Mouse (Mus musculus) urinary bladder, adult 2 months (tissue): ENCODE results near the gene Gm10310. TPM values are rescaled to one million over a fixed set of nuclear protein-coding genes. Genes with fewer than 3 reads are reported as not detected.
"Not testable (repeated sequence)": the region's sequence is repeated elsewhere in the genome, so short reads cannot be mapped to it uniquely, and the experiment has no call there.

ENCODE experiments used
- DNase-seq: peaks from one replicate; pipeline ENCODE4 v3.0.0; 2022; ENCODE audit warnings: low spot score
- polyA plus RNA-seq: library from polyadenylated mRNA; depleted of rRNA; stranded (reverse); fragments of >200 nt; gene quantifications from 2 replicates; pipeline ENCODE4 v1.2.3, GENCODE M21; 2012; rRNA removed

Gm10310 gene
- polyA plus RNA-seq: not detected in 2 replicates

GRCm38 (mm10) chr10:129984962-129985361, at the start of gene Gm10310:
Gene Gm10310 (minus strand): TSS chr10:129985062.
- not testable (repeated sequence) for DNase-seq

DNA sequence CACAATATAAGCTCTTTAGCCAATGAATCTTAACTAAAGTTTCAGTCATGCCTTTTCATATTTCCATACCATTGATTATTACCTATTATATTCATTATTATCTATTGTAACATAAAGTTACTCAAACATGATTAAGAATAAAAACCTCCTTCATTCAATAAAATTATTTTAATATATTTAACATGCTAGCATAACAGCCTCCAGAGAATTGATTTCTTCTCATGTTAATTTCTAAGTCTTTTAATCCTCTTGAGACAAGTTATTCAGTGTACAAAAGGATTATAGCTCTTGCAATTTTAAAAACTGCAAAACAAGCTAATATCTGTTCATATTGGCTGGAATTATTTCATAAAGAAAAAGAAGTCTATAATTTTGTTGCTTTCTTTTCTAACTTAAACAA, 45.2 kb upstream of the Gm10310 start, which contains the start of gene Olfr821:
Gene Olfr821, plus strand, starts transcription at position 301 of the 400 bp plus-strand sequence.
- no peak for DNase-seq

- DNase-seq: no peak
Observed at GRCm38 (mm10) chr10:130012321-130012720, 27.5 kb upstream of the Gm10310 start, which contains the start of gene Olfr820. Gene Olfr820 (plus strand): TSS chr10:130012621.

DNA sequence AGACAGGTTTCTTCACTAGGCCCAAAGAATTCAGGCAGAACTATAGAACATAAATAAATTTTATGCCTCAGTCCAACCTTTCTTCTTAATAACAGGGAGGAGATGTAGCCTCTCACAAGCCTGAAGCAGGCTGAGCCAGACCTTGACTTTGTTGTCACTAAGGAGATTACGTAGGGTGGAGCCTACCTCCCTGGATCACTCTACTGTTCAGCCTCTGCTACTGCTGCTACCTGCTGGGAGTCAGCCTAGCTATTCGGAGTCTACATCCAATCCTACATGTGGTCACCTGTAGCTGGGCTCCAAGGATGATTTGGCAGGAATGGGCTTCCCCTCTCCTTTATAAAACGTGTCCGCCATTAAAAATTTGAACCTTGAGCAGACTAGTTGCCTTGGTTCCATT, 20.5 kb upstream of the Gm10310 start:
- DNase-seq: not testable (repeated sequence)

DNA sequence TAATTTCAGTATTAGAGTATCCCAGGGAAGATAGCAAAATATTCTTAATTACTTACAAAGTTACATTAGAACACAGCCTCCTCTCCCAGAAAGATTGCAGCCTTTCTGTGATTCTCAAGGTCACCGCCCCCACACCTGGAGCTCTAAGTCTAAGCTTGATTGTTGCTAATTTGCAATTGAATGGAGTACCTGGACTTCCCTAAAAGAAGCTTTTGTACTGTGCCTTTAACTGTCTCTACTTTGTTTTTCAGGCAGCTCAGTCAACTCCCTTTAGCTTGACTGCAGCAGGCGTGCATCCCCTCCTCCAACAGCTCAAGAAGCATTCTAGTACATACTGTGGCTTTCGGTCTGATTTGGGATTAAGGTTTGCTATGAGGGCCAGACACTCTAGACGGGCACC, 19.2 kb upstream of the Gm10310 start:
- not testable (repeated sequence) for DNase-seq

GRCm38 (mm10) chr10:129981867-129982266, 3.0 kb downstream of the Gm10310 start:
- not testable (repeated sequence) for DNase-seq

GRCm38 (mm10) chr10:129976040-129976439, 8.8 kb downstream of the Gm10310 start, which contains the start of gene Olfr247:
Gene Olfr247 (minus strand): TSS chr10:129976140.
- not testable (repeated sequence) for DNase-seq

GRCm38 (mm10) chr10:129972994-129973393, 11.9 kb downstream of the Gm10310 start:
- not testable (repeated sequence) for DNase-seq

- not testable (repeated sequence) for DNase-seq
Observed at GRCm38 (mm10) chr10:129967166-129967565, 17.7 kb downstream of the Gm10310 start, which contains the start of gene Olfr819. Gene Olfr819 (minus strand): TSS chr10:129967266.

DNA sequence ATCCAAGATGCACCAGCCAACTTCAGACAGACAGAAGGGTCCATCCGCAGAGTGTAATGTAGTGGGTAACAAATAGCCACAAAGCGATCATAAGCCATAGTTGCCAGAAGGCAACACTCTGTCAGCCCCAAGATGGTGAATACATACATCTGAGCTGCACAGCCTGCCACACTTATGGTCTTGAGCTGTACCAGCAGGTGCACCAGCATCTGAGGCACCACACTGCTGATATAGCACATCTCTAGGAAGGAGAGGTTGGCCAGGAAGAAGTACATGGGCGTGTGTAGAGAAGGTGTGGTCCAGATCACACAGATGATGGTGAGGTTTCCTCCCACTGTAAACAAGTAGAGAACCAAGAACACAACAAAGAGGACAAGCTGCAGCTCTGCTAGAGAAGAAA, 18.6 kb downstream of the Gm10310 start:
- DNase-seq: not testable (repeated sequence)

DNA sequence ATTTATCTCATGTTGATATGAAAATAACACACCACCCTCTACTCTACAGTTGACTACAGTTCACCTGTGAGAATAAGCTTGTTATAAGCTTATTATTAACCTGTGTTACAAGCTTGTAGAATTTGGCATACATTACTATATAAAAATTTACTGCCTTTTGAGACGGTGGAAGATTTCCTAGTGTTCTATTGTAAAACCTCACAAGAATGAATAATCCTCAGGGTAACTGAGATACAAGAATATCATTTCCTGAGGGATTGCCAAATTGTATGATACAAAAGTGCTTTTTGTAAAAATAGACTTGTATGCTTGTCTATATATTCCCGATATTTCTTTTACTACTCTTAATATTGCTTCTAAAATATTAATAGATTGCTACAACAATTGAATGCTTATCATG, 35.9 kb downstream of the Gm10310 start, which contains the start of gene Olfr818:
Gene Olfr818, minus strand, starts transcription at position 101 of the 400 bp plus-strand sequence.
- DNase-seq: no peak

Other genes starting within 250 kb of the Gm10310 start
- not detected in 2 replicates for gene Olfr806, start 243.1 kb downstream of the Gm10310 start, polyA plus RNA-seq
- gene Olfr807, start 227.3 kb downstream of the Gm10310 start, polyA plus RNA-seq: not detected in 2 replicates
- not detected in 2 replicates for gene Olfr808, start 219.6 kb downstream of the Gm10310 start, polyA plus RNA-seq
- not detected in 2 replicates for gene Olfr809, start 210.4 kb downstream of the Gm10310 start, polyA plus RNA-seq
- not detected in 2 replicates for gene Olfr810, start 190.1 kb downstream of the Gm10310 start, polyA plus RNA-seq
- not detected in 2 replicates for gene Olfr811, start 180.7 kb downstream of the Gm10310 start, polyA plus RNA-seq
- not detected in 2 replicates for gene Olfr812, start 139.0 kb downstream of the Gm10310 start, polyA plus RNA-seq
- gene Olfr813, start 129.7 kb downstream of the Gm10310 start, polyA plus RNA-seq: not detected in 2 replicates
- not detected in 2 replicates for gene Olfr814, start 105.2 kb downstream of the Gm10310 start, polyA plus RNA-seq
- gene Olfr815, start 79.2 kb downstream of the Gm10310 start, polyA plus RNA-seq: not detected in 2 replicates
- gene Olfr816, start 69.5 kb downstream of the Gm10310 start, polyA plus RNA-seq: not detected in 2 replicates
- not detected in 2 replicates for gene Olfr818, start 36.0 kb downstream of the Gm10310 start, polyA plus RNA-seq
- gene Olfr819, start 17.8 kb downstream of the Gm10310 start, polyA plus RNA-seq: not detected in 2 replicates
- not detected in 2 replicates for gene Olfr247, start 8.9 kb downstream of the Gm10310 start, polyA plus RNA-seq
- gene Olfr820, start 27.6 kb upstream of the Gm10310 start, polyA plus RNA-seq: not detected in 2 replicates
- gene Olfr821, start 45.3 kb upstream of the Gm10310 start, polyA plus RNA-seq: not detected in 2 replicates
- not detected in 2 replicates for gene Olfr822, start 86.1 kb upstream of the Gm10310 start, polyA plus RNA-seq
- gene Olfr823, start 130.3 kb upstream of the Gm10310 start, polyA plus RNA-seq: not detected in 2 replicates
- gene Olfr824, start 144.9 kb upstream of the Gm10310 start, polyA plus RNA-seq: not detected in 2 replicates
- gene Olfr825, start 181.7 kb upstream of the Gm10310 start, polyA plus RNA-seq: not detected in 2 replicates
- gene Olfr826, start 199.1 kb upstream of the Gm10310 start, polyA plus RNA-seq: not detected in 2 replicates
- gene Olfr827, start 229.3 kb upstream of the Gm10310 start, polyA plus RNA-seq: not detected in 2 replicates